Mouse (Mus musculus) embryonic facial prominence, embryonic 11.5 days (tissue): ENCODE data around the gene Dcun1d1. TPM values are rescaled to one million over a fixed set of nuclear protein-coding genes. Genes with fewer than 3 reads are reported as not detected.

Experiments used
- ATAC-seq: fragments of 200-750 bp; cut with Nextera tagmentation; replicated peaks from 2 replicates; pipeline ENCODE4 v1.8.0; 2017; ENCODE audit warnings: low read depth; ENCODE audit not compliant: insufficient number of reproducible peaks, low FRiP score, low TSS enrichment
- DNase-seq: peaks from one replicate; pipeline ENCODE4 v3.0.0-alpha.2; 2015; ENCODE audit warnings: low spot score
- H3K27ac ChIP-seq: fragments of 300-500 bp; sonication (generic); replicated peaks from 2 replicates; pipeline ENCODE4 v1.5.1; 2014; ENCODE audit warnings: mild to moderate bottlenecking, low read depth, low read length, control low read depth
- H3K27me3 ChIP-seq: fragments of 300-500 bp; sonication (generic); 2 replicates; pipeline ENCODE4 v1.6.1; 2014; ENCODE audit warnings: mild to moderate bottlenecking, low read length, moderate library complexity, mixed read lengths; ENCODE audit not compliant: control insufficient read depth, insufficient read depth
- H3K36me3 ChIP-seq: fragments of 300-500 bp; sonication (generic); replicated peaks from 2 replicates; pipeline ENCODE4 v1.6.1; 2014; ENCODE audit warnings: low read depth, mild to moderate bottlenecking, low read length, moderate library complexity, mixed read lengths; ENCODE audit not compliant: control insufficient read depth, insufficient read depth
- H3K4me1 ChIP-seq: fragments of 300-500 bp; sonication (generic); 2 replicates; pipeline ENCODE4 v1.6.1; 2014; ENCODE audit warnings: low read length, mixed read lengths; ENCODE audit not compliant: control insufficient read depth, insufficient read depth
- H3K4me2 ChIP-seq: fragments of 300-500 bp; sonication (generic); 2 replicates; pipeline ENCODE4 v1.6.1; 2014; ENCODE audit warnings: low read depth, mild to moderate bottlenecking, control low read depth, low read length, moderate library complexity
- H3K4me3 ChIP-seq: fragments of 300-500 bp; sonication (generic); 2 replicates; pipeline ENCODE4 v1.5.1; 2014; ENCODE audit warnings: low read depth, low read length, control low read depth
- H3K9ac ChIP-seq: fragments of 300-500 bp; sonication (generic); replicated peaks from 2 replicates; pipeline ENCODE4 v1.6.1; 2014; ENCODE audit warnings: mild to moderate bottlenecking, control low read depth, low read length
- H3K9me3 ChIP-seq: fragments of 300-500 bp; sonication (generic); replicated peaks from 2 replicates; pipeline ENCODE4 v1.6.1; 2016; ENCODE audit warnings: mild to moderate bottlenecking, low read length, inconsistent platforms, mixed read lengths; ENCODE audit not compliant: control insufficient read depth
- WGBS: fragments of 180-500 bp; shearing (Covaris S2); extraction: QIAGEN DNeasy Blood & Tissue Kit; methylation state at CpG from one replicate; pipeline ENCODE4 v1.1.7; 2014; 5-methylcytosine and 5-hydroxymethylcytosine counted together
- polyA plus RNA-seq: library from polyadenylated mRNA; unstranded; fragments of >200 nt; fragmentation: Nextera tagmentation; extraction: Ambion mirVana; gene quantifications from 2 replicates; pipeline ENCODE4 v1.2.1, GENCODE M21; 2014

Dcun1d1 gene
- polyA plus RNA-seq: 112 and 119 TPM in 2 replicates

DNA sequence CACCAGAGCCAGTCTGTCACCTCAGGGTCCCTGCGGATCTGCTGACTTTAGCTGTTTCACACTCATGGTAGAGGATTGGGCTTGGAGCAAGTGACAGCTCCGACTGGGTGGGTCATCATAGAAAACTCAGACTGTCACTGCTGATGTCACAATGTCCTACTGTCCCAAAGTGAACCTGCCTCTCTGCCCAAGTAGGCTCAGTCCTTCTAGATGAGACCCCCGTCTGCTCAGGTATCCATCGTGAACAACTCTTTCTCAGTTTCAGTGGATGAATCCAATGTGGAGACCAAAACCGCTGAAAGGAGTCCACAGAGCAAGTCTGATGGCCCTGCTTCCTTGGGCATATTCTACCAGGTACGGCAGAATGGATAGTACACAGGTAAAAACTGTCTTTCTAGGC, at the start of gene Dcun1d1:
Gene Dcun1d1 (minus strand): TSS at position 101 of the 400 bp plus-strand sequence.
- H3K4me1 ChIP-seq: no peaks in the 10 kb centered on the region
- no peak for DNase-seq
- no peaks in the 10 kb centered on the region for H3K27me3 ChIP-seq
- no peak within 1 kb of the TSS for H3K27ac ChIP-seq
- H3K4me3 ChIP-seq: no peak within 1 kb of the TSS
- no peak within 1 kb of the TSS for H3K4me2 ChIP-seq
- no peaks in the 10 kb centered on the region for H3K36me3 ChIP-seq
- 83% methylated on average over 6 of the region's 6 CpGs for WGBS
- H3K9ac ChIP-seq: no peak within 1 kb of the TSS
- no peaks in the 10 kb centered on the region for H3K9me3 ChIP-seq
- ATAC-seq: no peak

DNA sequence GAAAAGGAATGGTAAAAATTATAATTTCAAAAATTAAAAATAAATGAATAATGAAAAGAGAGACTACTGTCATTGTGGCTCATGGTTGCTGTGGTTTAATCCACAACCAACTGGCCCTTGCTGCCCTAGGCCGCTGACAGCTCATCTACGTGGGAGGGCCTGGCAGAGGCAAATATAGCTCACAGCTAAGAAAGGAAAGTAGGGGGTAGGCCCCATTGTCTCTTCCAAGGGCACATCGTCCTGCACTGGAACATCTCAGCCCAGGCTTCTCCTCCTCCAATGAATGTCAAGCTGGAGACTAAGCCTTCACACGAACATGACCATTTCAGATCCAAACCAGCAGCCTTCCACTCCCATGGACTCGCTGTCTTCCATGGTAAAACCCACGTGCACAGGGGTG, 49.0 kb upstream of the Dcun1d1 start:
- Histone ChIP-seq H3K36me3 (no peaks in the 10 kb centered on the region; the same call in 1 of the 2 replicates), H3K4me3 (no peak overlapping the region), H3K27me3 (no peaks in the 10 kb centered on the region), H3K9ac (no peak overlapping the region), H3K4me1 (no peaks in the 10 kb centered on the region), H3K27ac (no peak overlapping the region), H3K9me3 (no peaks in the 10 kb centered on the region), H3K4me2 (no peak overlapping the region)
- ATAC-seq (no peak), DNase-seq (no peak)
- 88% methylated on average over 6 of the region's 6 CpGs for WGBS

DNA sequence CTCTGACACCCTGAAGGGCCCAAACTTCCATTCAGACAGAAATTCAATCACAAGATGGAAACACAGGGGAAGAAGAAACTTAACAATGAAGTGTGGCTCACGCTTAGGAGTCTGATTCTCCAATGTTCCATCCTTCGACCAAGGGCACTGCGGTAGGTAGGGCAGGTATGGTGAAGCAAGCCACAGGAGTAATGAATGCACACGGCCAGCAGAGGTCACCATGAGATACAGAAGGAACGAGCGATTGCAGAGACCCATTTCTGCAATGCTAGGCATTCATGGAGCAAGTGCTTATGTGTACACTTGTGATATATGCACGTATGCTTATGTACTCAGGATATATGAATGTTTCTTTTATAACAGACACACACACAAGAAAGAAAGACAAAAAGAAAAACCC, 36.3 kb upstream of the Dcun1d1 start:
- Histone ChIP-seq H3K4me3 (no peak overlapping the region), H3K4me1 (no peaks in the 10 kb centered on the region), H3K9ac (no peak overlapping the region), H3K4me2 (no peak overlapping the region), H3K36me3 (no peaks in the 10 kb centered on the region), H3K27me3 (no peaks in the 10 kb centered on the region), H3K9me3 (no peaks in the 10 kb centered on the region), H3K27ac (no peak overlapping the region)
- 78% methylated on average over 7 of the region's 7 CpGs for WGBS
- DNase-seq (peak; percentile 39), ATAC-seq (no peak)

DNA sequence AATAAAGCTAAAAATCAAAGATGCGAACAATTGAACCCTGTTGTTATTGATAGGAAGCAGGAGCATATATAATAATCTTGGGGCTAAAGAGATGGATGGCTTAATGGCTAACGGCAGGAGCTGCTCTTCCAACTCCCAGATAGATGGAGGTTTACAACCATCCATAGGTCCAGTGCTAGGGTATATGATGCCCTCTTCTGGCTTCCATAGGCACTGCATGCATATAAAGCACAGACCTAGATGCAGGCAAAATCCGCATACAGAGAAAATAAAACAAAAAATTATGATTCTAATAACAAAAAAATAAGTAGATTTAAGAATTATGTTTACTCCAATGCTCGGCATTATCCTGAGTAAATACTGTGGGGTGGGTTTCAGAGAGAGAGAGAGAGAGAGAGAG, 35.7 kb upstream of the Dcun1d1 start:
- Histone ChIP-seq H3K4me1 (no peaks in the 10 kb centered on the region), H3K9ac (no peak overlapping the region), H3K27me3 (no peaks in the 10 kb centered on the region), H3K9me3 (no peaks in the 10 kb centered on the region), H3K36me3 (no peaks in the 10 kb centered on the region), H3K27ac (no peak overlapping the region), H3K4me3 (no peak overlapping the region), H3K4me2 (no peak overlapping the region)
- 90% methylated on average over 4 of the region's 4 CpGs for WGBS
- ATAC-seq: 0 out of 2 replicates have a peak, but pooled peaks have one; percentile 29
- DNase-seq: peak; percentile 31

DNA sequence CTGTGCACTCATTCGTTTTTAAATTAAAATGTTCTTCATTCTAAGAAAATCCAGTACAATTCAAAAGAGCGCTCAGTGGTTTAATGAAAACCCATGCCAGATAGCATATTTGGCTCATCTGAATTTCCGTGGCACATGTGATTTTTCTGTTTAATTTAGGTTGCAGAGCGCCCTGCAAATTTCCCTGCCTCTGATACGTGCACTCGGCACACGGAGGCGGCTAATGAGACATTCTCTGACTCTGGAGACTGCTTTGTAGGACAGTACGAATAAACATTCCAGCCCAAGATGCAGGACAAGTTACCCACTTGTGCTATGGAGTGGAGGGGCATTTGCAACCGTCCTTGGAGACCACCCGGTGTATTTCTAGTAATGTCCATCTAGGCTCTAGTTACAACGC, 33.9 kb upstream of the Dcun1d1 start:
- no peak for ATAC-seq
- Histone ChIP-seq H3K4me2 (no peak overlapping the region), H3K36me3 (no peaks in the 10 kb centered on the region), H3K27me3 (no peaks in the 10 kb centered on the region), H3K4me1 (no peaks in the 10 kb centered on the region), H3K27ac (no peak overlapping the region), H3K9me3 (no peaks in the 10 kb centered on the region), H3K9ac (no peak overlapping the region), H3K4me3 (no peak overlapping the region)
- WGBS: 91% methylated on average over 12 of the region's 12 CpGs
- DNase-seq: no peak

DNA sequence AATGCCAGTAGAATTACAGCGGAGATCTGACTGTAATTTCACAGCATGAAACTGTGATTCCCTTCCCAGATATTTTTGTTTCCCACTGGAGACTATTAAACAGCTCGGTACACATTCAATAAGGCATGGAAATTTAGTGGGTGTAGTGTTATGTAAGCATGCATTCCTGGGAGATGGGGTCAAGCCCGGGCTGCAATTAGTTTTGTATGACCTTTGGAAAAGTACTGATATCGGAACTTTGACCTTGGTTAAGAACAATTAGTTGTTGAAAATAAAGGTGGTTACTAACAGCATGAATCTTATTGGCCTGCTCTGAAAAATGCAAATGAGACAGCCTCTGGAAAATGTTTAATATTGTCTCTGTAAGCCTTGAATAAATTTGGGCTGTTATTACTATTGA, 33.2 kb upstream of the Dcun1d1 start:
- DNase-seq (no peak), ATAC-seq (no peak)
- H3K4me2 ChIP-seq: no peak overlapping the region
- 90% methylated on average over 4 of the region's 4 CpGs for WGBS
- H3K9ac ChIP-seq: no peak overlapping the region
- no peaks in the 10 kb centered on the region for H3K27me3 ChIP-seq
- no peaks in the 10 kb centered on the region for H3K4me1 ChIP-seq
- H3K9me3 ChIP-seq: no peaks in the 10 kb centered on the region
- no peak overlapping the region for H3K27ac ChIP-seq
- H3K36me3 ChIP-seq: no peaks in the 10 kb centered on the region
- H3K4me3 ChIP-seq: no peak overlapping the region

DNA sequence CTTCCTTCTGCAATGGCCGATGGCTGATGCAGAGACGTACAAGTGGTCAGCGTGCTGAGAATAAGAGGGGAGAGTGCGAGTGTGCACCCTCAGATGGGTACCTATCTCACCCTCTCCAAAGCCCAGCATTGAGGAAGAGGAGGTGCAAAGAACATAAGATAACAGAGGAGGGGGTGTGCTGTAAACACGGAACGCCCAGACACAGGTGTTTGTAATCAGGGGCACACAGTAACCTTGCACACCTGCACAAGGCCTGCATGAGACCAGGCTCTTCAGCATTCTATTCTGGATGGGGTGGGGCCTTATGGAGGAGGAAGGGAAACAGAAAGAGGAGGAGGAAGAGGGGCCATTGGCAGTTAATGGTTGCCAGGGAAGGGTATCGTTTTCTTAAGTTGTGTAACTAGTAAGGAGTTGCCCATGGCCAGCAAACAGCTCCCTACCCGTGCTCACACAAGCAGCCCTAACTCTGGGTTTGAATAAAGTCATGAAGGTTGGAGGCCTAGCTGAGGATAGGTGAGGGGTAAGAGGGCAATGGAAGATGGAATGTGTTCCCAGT, 30.2 kb upstream of the Dcun1d1 start:
- H3K27me3 ChIP-seq: no peaks in the 10 kb centered on the region
- H3K9me3 ChIP-seq: no peaks in the 10 kb centered on the region
- H3K4me1 ChIP-seq: no peaks in the 10 kb centered on the region
- H3K27ac ChIP-seq: no peak overlapping the region
- H3K36me3 ChIP-seq: no peaks in the 10 kb centered on the region
- H3K4me3 ChIP-seq: no peak overlapping the region
- no peak overlapping the region for H3K9ac ChIP-seq
- DNase-seq (no peak), ATAC-seq (no peak)
- no peak overlapping the region for H3K4me2 ChIP-seq
- WGBS: 94% methylated on average over 8 of the region's 8 CpGs

DNA sequence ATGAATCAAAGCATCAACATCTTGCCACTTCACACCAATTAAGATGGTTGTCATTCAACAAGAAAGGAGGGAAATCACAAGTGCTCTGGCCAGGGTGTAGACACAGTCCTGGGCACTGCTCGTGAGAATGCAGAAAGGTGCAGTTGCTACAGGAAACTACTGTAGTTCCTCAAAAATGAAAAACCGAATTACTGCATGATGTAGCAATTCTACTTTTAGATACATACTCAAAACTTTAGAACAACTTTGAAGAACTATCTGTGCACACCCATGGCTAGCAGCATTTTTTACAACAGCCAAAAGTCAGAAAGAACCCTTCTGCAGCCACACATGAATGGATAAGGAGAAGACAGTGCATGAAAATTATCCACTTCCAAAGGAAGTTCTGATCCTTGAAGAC, 29.2 kb upstream of the Dcun1d1 start:
- Histone ChIP-seq H3K27ac (no peak overlapping the region), H3K9me3 (no peaks in the 10 kb centered on the region), H3K4me1 (no peaks in the 10 kb centered on the region), H3K4me3 (no peak overlapping the region), H3K36me3 (no peaks in the 10 kb centered on the region), H3K4me2 (no peak overlapping the region), H3K9ac (no peak overlapping the region), H3K27me3 (no peaks in the 10 kb centered on the region)
- ATAC-seq (no peak), DNase-seq (no peak)
- 90% methylated on average over 2 of the region's 2 CpGs for WGBS
